Comparison of ENCODE assay signal across 22 mouse cellular contexts in the genomic region with DNA sequence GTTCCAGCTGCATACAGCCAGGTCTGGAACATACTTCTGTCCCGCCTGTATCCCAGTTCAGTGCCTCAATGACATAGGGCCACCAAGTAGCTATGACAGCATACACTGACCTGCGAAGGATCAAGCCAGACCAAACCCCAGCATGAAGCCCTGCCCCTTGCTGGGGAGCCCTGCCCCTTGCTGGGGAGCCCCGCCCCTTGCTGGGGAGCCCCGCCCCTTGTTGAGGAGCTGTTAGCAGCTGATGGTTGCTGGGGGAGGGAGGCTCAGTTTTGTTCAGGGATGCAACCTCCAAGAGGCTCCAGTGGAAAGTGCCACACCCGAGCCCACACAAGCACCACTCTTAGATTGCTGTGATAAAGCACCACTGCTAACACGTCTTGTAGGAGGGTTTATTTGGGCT.
DNase-seq lines count a peak whose midpoint lies in the region; ATAC-seq and TF ChIP-seq lines count a peak whose summit lies in the region.
"Had no signal": no experiment of that assay in that cellular context is flagged by ENCODE, and none has a peak within 500 bp of the region (broad histone marks: within the 10 kb centered on the region; RNA-seq: fewer than 3 reads in every experiment).

No protein-coding gene starts in this region.

- no peaks in the 10 kb centered on the region for H3K36me3 ChIP-seq in liver, postnatal 0 days (replicated peaks; ENCODE audit: insufficient read depth, low read length)
- H3K36me3 ChIP-seq: embryonic facial prominence, embryonic 12.5 days; forebrain, embryonic 12.5 days; heart, embryonic 15.5 days; hindbrain, embryonic 10.5 days had no signal

- no peaks in the 10 kb centered on the region for H3K27me3 ChIP-seq in liver, postnatal 0 days (ENCODE audit: insufficient read depth, low read length)
- H3K27me3 ChIP-seq: embryonic facial prominence, embryonic 12.5 days; forebrain, embryonic 12.5 days; heart, embryonic 15.5 days had no signal

- H3K4me3 ChIP-seq in liver, postnatal 0 days (ENCODE audit: low read depth, low read length), result no peak overlapping the region
- H3K4me3 ChIP-seq: embryonic facial prominence, embryonic 12.5 days; forebrain, embryonic 12.5 days; heart, embryonic 15.5 days; hindbrain, embryonic 10.5 days had no signal

- DNase-seq in heart, adult 11 months, result peak; percentile 78
- DNase-seq in heart, postnatal 10 days, result no peak
- peak; percentile 30 for DNase-seq in liver, postnatal 0 days
- DNase-seq in liver (no peak), ES-CJ7 (ENCODE audit: low read depth, low spot score) (peak; percentile 52), ZHBTc4 (ENCODE audit: low read depth, low spot score) (peak; percentile 79)
- DNase-seq in layer of hippocampus, postnatal 36 days, result no peak
- DNase-seq in left cerebral cortex, postnatal 25 days (ENCODE audit: low spot score in 2 of 2), result no peak
- DNase-seq: adrenal gland, postnatal 10 days; B cell, adult 2 months; cerebellum, adult 11 months; cerebellum, adult 8-10 months; cerebellum, postnatal 25 days; gastrocnemius, postnatal 10 days had no signal

- H3K4me1 ChIP-seq in liver, postnatal 0 days (ENCODE audit: insufficient read depth), result no peaks in the 10 kb centered on the region
- H3K4me1 ChIP-seq: embryonic facial prominence, embryonic 12.5 days; heart, embryonic 15.5 days had no signal

- no peak overlapping the region for H3K4me2 ChIP-seq in liver, postnatal 0 days (ENCODE audit: low read depth, low read length)
- H3K4me2 ChIP-seq: embryonic facial prominence, embryonic 12.5 days; forebrain, embryonic 12.5 days; heart, embryonic 15.5 days; hindbrain, embryonic 14.5 days had no signal

- TF ChIP-seq EP300 in liver, postnatal 0 days (IDR thresholded peaks at IDR 0.05; ENCODE audit: low read depth), result no peak

- intact Hi-C loops in heart, postnatal 10 days (cut with DNase I), result no loop called here
- intact Hi-C loops in left cerebral cortex, postnatal 25 days (cut with DNase I), result no loop called here

- ATAC-seq in liver, postnatal 0 days, result no peak
- ATAC-seq: CD4-positive, CD25-positive, alpha-beta regulatory T cell, adult 4 months; forebrain, embryonic 16.5 days; Patski had no signal

- no peaks in the 10 kb centered on the region for H3K9me3 ChIP-seq in liver, postnatal 0 days (ENCODE audit: low read length)
- H3K9me3 ChIP-seq: embryonic facial prominence, embryonic 12.5 days; forebrain, embryonic 12.5 days; heart, embryonic 15.5 days; hindbrain, embryonic 10.5 days had no signal

- 67% methylated on average over 6 of the region's 6 CpGs for WGBS in liver, postnatal 0 days (ENCODE audit: insufficient replicate concordance)

- no peak overlapping the region for H3K9ac ChIP-seq in liver, postnatal 0 days (replicated peaks)
- H3K9ac ChIP-seq: embryonic facial prominence, embryonic 12.5 days; forebrain, embryonic 12.5 days; heart, embryonic 15.5 days; hindbrain, embryonic 14.5 days had no signal

- TF ChIP-seq CTCF in liver, postnatal 0 days (IDR thresholded peaks at IDR 0.05; ENCODE audit: low read depth), result no peak

- no peak overlapping the region for H3K27ac ChIP-seq in liver, postnatal 0 days (ENCODE audit: low read depth)
- H3K27ac ChIP-seq: embryonic facial prominence, embryonic 12.5 days; forebrain, embryonic 12.5 days; heart, embryonic 15.5 days; hindbrain, embryonic 10.5 days; hindbrain, embryonic 14.5 days had no signal

Comparison
In these comparisons a context has a peak if more than half of its experiments do, and no peak if none do; other contexts are left out.
1. DNase-seq: peak in heart, adult 11 months (single experiment), liver, postnatal 0 days (single experiment), ES-CJ7 (single experiment) and ZHBTc4 (single experiment); none in heart, postnatal 10 days (0 of 2), liver (single experiment), layer of hippocampus, postnatal 36 days (0 of 2) and left cerebral cortex, postnatal 25 days (0 of 2).